9 mouse cellular contexts compared by ENCODE assay signal in the genomic region with DNA sequence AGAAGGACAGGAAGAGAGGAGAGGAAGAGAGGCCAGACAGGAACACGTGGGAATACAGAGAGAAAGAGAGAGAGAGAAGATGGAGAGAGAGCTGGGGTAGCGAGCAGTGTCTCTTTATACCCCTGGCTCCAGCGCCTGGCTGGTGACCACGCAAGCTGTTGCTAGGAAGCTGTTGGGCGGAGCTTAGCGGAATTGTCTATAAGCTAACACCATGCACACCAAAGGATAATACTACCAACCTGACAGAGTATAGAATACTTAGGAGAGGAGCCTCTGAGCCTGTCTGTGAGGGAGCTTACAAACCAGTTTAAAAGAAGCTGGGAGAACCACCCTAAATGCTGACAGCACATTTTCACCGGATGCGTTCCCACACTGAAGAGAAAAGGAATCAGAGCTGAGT.
DNase-seq lines count a peak whose midpoint lies in the region; ATAC-seq lines count a peak whose summit lies in the region.
"Had no signal": no experiment of that assay in that cellular context is flagged by ENCODE, and none has a peak within 500 bp of the region (broad histone marks: within the 10 kb centered on the region; RNA-seq: fewer than 3 reads in every experiment).

No protein-coding gene starts in this region.

- H3K27ac ChIP-seq in forebrain, embryonic 13.5 days: no peak overlapping the region
- H3K27ac ChIP-seq in forebrain, embryonic 10.5 days: no peak overlapping the region
- H3K27ac ChIP-seq in midbrain, embryonic 10.5 days (replicated peaks): peak overlapping the region; percentile 52; the same call in 1 of the 2 replicates

- DNase-seq in forebrain, embryonic 10.5 days (ENCODE audit: extremely low spot score, low spot score): no peak
- peak; percentile 47 for DNase-seq in testis, postnatal 10 days (ENCODE audit: low spot score)
- DNase-seq in testis, postnatal 14 days (ENCODE audit: low spot score): no peak
- no peak for DNase-seq in midbrain, embryonic 10.5 days (ENCODE audit: low spot score)
- no peak for DNase-seq in spleen, postnatal 10 days (ENCODE audit: low spot score in 2 of 2)
- DNase-seq in heart, postnatal 25 days (ENCODE audit: low spot score): no peak

- WGBS in forebrain, embryonic 13.5 days: 58% methylated on average over 8 of the region's 8 CpGs
- WGBS in forebrain, embryonic 10.5 days: 68% methylated on average over 8 of the region's 8 CpGs
- 62% methylated on average over 8 of the region's 8 CpGs for WGBS in midbrain, embryonic 10.5 days

- H3K4me1 ChIP-seq in forebrain, embryonic 13.5 days: no peaks in the 10 kb centered on the region
- peaks cover 6% of the 10 kb centered on the region for H3K4me1 ChIP-seq in forebrain, embryonic 10.5 days
- H3K4me1 ChIP-seq in midbrain, embryonic 10.5 days: peaks cover 6% of the 10 kb centered on the region
- H3K4me1 ChIP-seq: megakaryocyte, embryonic 14.5 days had no signal

- H3K4me2 ChIP-seq in forebrain, embryonic 13.5 days: no peak overlapping the region

- intact Hi-C loops in heart, postnatal 25 days (cut with DNase I): no loop called here

- H3K27me3 ChIP-seq in forebrain, embryonic 13.5 days: no peaks in the 10 kb centered on the region
- H3K27me3 ChIP-seq in forebrain, embryonic 10.5 days (ENCODE audit: poor library complexity, severe bottlenecking): no peaks in the 10 kb centered on the region
- no peaks in the 10 kb centered on the region for H3K27me3 ChIP-seq in midbrain, embryonic 10.5 days (ENCODE audit: low read depth, poor library complexity, severe bottlenecking)
- H3K27me3 ChIP-seq: megakaryocyte, embryonic 14.5 days had no signal

- no peaks in the 10 kb centered on the region for H3K36me3 ChIP-seq in forebrain, embryonic 13.5 days (ENCODE audit: poor library complexity, severe bottlenecking)
- H3K36me3 ChIP-seq in forebrain, embryonic 10.5 days (replicated peaks): no peaks in the 10 kb centered on the region
- H3K36me3 ChIP-seq in midbrain, embryonic 10.5 days: no peaks in the 10 kb centered on the region

- no peaks in the 10 kb centered on the region for H3K9me3 ChIP-seq in forebrain, embryonic 13.5 days (replicated peaks)
- no peaks in the 10 kb centered on the region for H3K9me3 ChIP-seq in forebrain, embryonic 10.5 days
- no peaks in the 10 kb centered on the region for H3K9me3 ChIP-seq in midbrain, embryonic 10.5 days (replicated peaks)

- 0 out of 2 replicates have a peak, but pooled peaks have one; percentile 50 for ATAC-seq in forebrain, embryonic 13.5 days
- ATAC-seq in granulocyte monocyte progenitor cell, adult 5-6 weeks (replicated peaks; ENCODE audit: poor library complexity, severe bottlenecking): no peak

- H3K4me3 ChIP-seq in forebrain, embryonic 13.5 days: no peak overlapping the region
- no peak overlapping the region for H3K4me3 ChIP-seq in forebrain, embryonic 10.5 days
- H3K4me3 ChIP-seq in midbrain, embryonic 10.5 days: no peak overlapping the region
- H3K4me3 ChIP-seq: megakaryocyte, embryonic 14.5 days had no signal

- H3K9ac ChIP-seq in forebrain, embryonic 13.5 days: no peak overlapping the region
